Mouse (Mus musculus) CD4-positive, CD25-positive, alpha-beta regulatory T cell, adult 4 months (primary cell): ENCODE results near the gene Rhox2f. TPM values are rescaled to one million over a fixed set of nuclear protein-coding genes. Genes with fewer than 3 reads are reported as not detected.
"Not testable (repeated sequence)": the region's sequence is repeated elsewhere in the genome, so short reads cannot be mapped to it uniquely, and the experiment has no call there.

Experiments used
- ATAC-seq: one replicate; pipeline ENCODE4 v1.8.0; 2017
- polyA plus RNA-seq, 2 experiments: library from polyadenylated mRNA; unstranded; fragments of 100-300 nt; shearing (Covaris generic); gene quantifications; one replicate each; pipeline ENCODE4 v1.2.1; 2017

The Rhox2f gene
- not detected for polyA plus RNA-seq

- ATAC-seq = not testable (repeated sequence)
Observed at GRCm38 (mm10) chrX:37571105-37571504, at the start of gene Rhox2f. TSS of gene Rhox2f (plus strand) at chrX:37571405.

DNA sequence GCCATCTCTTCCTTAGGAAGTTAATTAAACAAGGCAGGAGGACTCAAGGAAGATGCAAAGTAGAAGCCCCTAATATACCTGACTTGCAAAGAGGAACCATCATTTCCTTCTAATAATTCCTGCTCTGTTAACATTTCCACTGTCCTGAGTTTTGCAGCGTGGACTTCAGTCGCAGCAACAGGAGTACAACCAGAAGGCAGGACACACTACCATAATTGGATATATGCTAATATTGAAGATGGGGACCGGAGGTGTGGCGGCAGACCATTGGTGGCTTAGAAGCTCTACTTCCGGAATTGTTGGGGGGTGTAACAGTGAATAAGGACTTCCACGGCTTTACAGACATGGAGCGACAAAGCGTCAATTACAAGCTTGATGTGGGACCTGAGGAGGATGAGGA, 41.1 kb upstream of the Rhox2f start, which contains the start of gene Rhox2e:
Gene Rhox2e, plus strand, starts transcription at position 301 of the 400 bp plus-strand sequence.
- not testable (repeated sequence) for ATAC-seq

DNA sequence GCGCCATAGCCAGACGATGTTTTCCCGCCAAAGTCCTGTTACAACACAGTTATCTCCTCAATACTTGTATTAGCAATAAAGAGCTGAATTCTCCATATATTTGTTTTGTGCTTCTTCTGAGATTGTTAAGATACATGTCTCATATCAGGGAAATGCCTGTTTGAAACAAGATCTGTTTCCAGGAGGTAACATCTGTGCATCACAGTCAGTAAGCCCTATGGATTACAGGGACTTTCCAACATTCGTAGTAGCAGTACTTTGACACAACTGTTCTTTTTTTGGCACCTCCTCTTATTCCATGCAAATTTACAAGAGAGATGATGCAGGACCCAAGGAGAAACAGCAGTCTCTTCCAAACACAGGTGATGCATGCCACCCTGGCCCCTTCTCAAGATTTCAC, 29.5 kb upstream of the Rhox2f start, which contains the start of gene Rhox3e:
Gene Rhox3e, plus strand, starts transcription at position 301 of the 400 bp plus-strand sequence.
- ATAC-seq = not testable (repeated sequence)

- not testable (repeated sequence) for ATAC-seq
Observed at GRCm38 (mm10) chrX:37557112-37557511, 14.1 kb upstream of the Rhox2f start, which contains the start of gene Rhox4e. TSS of gene Rhox4e (plus strand) at chrX:37557412.

- ATAC-seq = not testable (repeated sequence)
Observed at GRCm38 (mm10) chrX:37572638-37573037, 1.4 kb downstream of the Rhox2f start.

GRCm38 (mm10) chrX:37580692-37581091, 9.5 kb downstream of the Rhox2f start, which contains the start of gene Rhox3f:
TSS of gene Rhox3f (plus strand) at chrX:37580992.
- not testable (repeated sequence) for ATAC-seq

DNA sequence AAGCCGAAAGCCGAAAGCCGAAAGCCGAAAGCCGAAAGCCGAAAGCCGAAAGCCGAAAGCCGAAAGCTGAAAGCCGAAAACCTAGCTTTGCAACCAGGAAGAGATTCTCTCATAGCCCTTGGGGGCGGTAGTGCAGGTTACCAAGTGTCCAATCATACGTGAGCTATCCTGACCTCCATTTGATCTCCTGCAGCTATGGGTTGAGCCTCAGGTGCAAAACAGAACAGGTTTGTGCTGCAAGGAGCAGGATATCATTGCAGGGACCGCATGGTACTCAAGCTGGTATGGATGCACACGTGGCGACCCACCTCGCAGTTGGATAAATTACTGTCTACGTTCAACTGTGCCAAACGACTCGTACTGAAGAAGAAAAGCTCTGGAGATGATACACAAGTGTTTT, 36.4 kb downstream of the Rhox2f start, which contains the start of gene Rhox4f:
Gene Rhox4f, minus strand, starts transcription at position 101 of the 400 bp plus-strand sequence.
- not testable (repeated sequence) for ATAC-seq

Other genes starting within 250 kb of the Rhox2f start
- not detected for gene Rhox3a2, start 191.4 kb upstream of the Rhox2f start, polyA plus RNA-seq
- gene Rhox4a2, start 180.6 kb upstream of the Rhox2f start, polyA plus RNA-seq = under 1 TPM in 1 of 2 experiments, not detected in 1; 0.77 TPM
- gene Rhox2b, start 159.3 kb upstream of the Rhox2f start, polyA plus RNA-seq = not detected
- gene Rhox4b, start 138.9 kb upstream of the Rhox2f start, polyA plus RNA-seq = not detected
- gene Rhox2c, start 117.7 kb upstream of the Rhox2f start, polyA plus RNA-seq = not detected
- not detected for gene Rhox3c, start 112.8 kb upstream of the Rhox2f start, polyA plus RNA-seq
- gene Rhox4c, start 91.1 kb upstream of the Rhox2f start, polyA plus RNA-seq = not detected
- not detected for gene Rhox2d, start 78.0 kb upstream of the Rhox2f start, polyA plus RNA-seq
- under 1 TPM in 1 of 2 experiments, not detected in 1; 0.46 TPM for gene Rhox4d, start 57.0 kb upstream of the Rhox2f start, polyA plus RNA-seq
- gene Rhox2e, start 41.0 kb upstream of the Rhox2f start, polyA plus RNA-seq = not detected
- gene Rhox3e, start 29.4 kb upstream of the Rhox2f start, polyA plus RNA-seq = not detected
- gene Rhox4e, start 14.0 kb upstream of the Rhox2f start, polyA plus RNA-seq = not detected
- gene Rhox3f, start 9.6 kb downstream of the Rhox2f start, polyA plus RNA-seq = not detected
- gene Rhox4f, start 36.3 kb downstream of the Rhox2f start, polyA plus RNA-seq = not detected
- not detected for gene Rhox3g, start 57.2 kb downstream of the Rhox2f start, polyA plus RNA-seq
- gene Rhox2g, start 72.1 kb downstream of the Rhox2f start, polyA plus RNA-seq = not detected
- gene Rhox4g, start 79.9 kb downstream of the Rhox2f start, polyA plus RNA-seq = not detected
- not detected for gene Rhox3h, start 97.4 kb downstream of the Rhox2f start, polyA plus RNA-seq
- not detected for gene Rhox2h, start 101.9 kb downstream of the Rhox2f start, polyA plus RNA-seq
- gene Rhox5, start 233.4 kb downstream of the Rhox2f start, polyA plus RNA-seq = not detected